Mouse (Mus musculus) CD4-positive helper T cell, adult 2 months (primary cell): ENCODE measurements at regions not wholly inside any gene's neighbourhood (a gene's known extent, or its start where the extent isn't known, plus 50 kb on each side); places are given as distances from the start of the nearest gene placed in this dataset.
A peak's percentile ranks its signal among the peaks of the same experiment; 100 is the strongest.

Experiments used
- DNase-seq: peaks from one replicate; pipeline ENCODE4 v3.0.0-alpha.2; 2012; ENCODE audit warnings: low read depth, missing footprints, low spot score

- DNase-seq: no peak
These were observed 125.6 kb downstream of the Smad6 start for GRCm38 (mm10) chr9:63896073-63896807.

- DNase-seq: no peak
These were observed 129.5 kb downstream of the Smad6 start for GRCm38 (mm10) chr9:63892235-63892971.

- no peak for DNase-seq
These were observed 131.1 kb downstream of the Smad6 start for GRCm38 (mm10) chr9:63890717-63891116.

GRCm38 (mm10) chr9:63889570-63889969 lies 131.8 kb upstream of the Smad3 start:
- no peak for DNase-seq

- DNase-seq: no peak
These were observed 127.2 kb upstream of the Smad3 start for GRCm38 (mm10) chr9:63884971-63885370.

- peak; percentile 16 for DNase-seq
These were observed 126.1 kb upstream of the Smad3 start for GRCm38 (mm10) chr9:63883738-63884520.

- DNase-seq: no peak
These were observed 123.9 kb upstream of the Smad3 start for GRCm38 (mm10) chr9:63881692-63882091.

- DNase-seq: no peak
These were observed 123.4 kb upstream of the Smad3 start for GRCm38 (mm10) chr9:63881261-63881563.

GRCm38 (mm10) chr9:63880487-63881260 lies 122.9 kb upstream of the Smad3 start:
- no peak for DNase-seq

- no peak for DNase-seq
These were observed 122.1 kb upstream of the Smad3 start for GRCm38 (mm10) chr9:63879710-63880428.

- DNase-seq: no peak
These were observed 120.1 kb upstream of the Smad3 start for GRCm38 (mm10) chr9:63877864-63878263.

GRCm38 (mm10) chr9:63876886-63877285 lies 119.1 kb upstream of the Smad3 start:
- no peak for DNase-seq

- no peak for DNase-seq
These were observed 118.2 kb upstream of the Smad3 start for GRCm38 (mm10) chr9:63876023-63876422.

GRCm38 (mm10) chr9:63875193-63875592 lies 117.4 kb upstream of the Smad3 start:
- no peak for DNase-seq

GRCm38 (mm10) chr9:63864350-63864749 lies 106.6 kb upstream of the Smad3 start:
- no peak for DNase-seq

GRCm38 (mm10) chr9:63863328-63863727 lies 105.5 kb upstream of the Smad3 start:
- no peak for DNase-seq

GRCm38 (mm10) chr9:63862427-63862826 lies 104.6 kb upstream of the Smad3 start:
- no peak for DNase-seq

GRCm38 (mm10) chr9:63861418-63861817 lies 103.6 kb upstream of the Smad3 start:
- no peak for DNase-seq

GRCm38 (mm10) chr9:63860196-63860595 lies 102.4 kb upstream of the Smad3 start:
- DNase-seq: no peak

GRCm38 (mm10) chr9:63856065-63856736 lies 98.4 kb upstream of the Smad3 start:
- no peak for DNase-seq
